Mouse (Mus musculus): ENCODE results near the gene 1700001J03Rik.

- TF ChIP-seq CTCF (IDR thresholded peaks at IDR 0.05; ENCODE audit: low read depth, low read length), result no peak
- no peak for TF ChIP-seq POLR2A (IDR thresholded peaks at IDR 0.05; ENCODE audit: borderline replicate concordance, low read depth, low read length)
Measured at GRCm38 (mm10) chr5:146200580-146200979, 15.5 kb upstream of the 1700001J03Rik start.

Data from bone marrow macrophage, adult 2 months (primary cell).